Mouse (Mus musculus): Measurements from ENCODE around the gene Mycbpap. TPM values are rescaled to one million over a fixed set of nuclear protein-coding genes. Genes with fewer than 3 reads are reported as not detected.

Mycbpap gene
- 2.7 and 5.0 TPM in 2 replicates for polyA plus RNA-seq (2016; fragmentation: Nextera tagmentation; extraction: Ambion mirVana)

DNA sequence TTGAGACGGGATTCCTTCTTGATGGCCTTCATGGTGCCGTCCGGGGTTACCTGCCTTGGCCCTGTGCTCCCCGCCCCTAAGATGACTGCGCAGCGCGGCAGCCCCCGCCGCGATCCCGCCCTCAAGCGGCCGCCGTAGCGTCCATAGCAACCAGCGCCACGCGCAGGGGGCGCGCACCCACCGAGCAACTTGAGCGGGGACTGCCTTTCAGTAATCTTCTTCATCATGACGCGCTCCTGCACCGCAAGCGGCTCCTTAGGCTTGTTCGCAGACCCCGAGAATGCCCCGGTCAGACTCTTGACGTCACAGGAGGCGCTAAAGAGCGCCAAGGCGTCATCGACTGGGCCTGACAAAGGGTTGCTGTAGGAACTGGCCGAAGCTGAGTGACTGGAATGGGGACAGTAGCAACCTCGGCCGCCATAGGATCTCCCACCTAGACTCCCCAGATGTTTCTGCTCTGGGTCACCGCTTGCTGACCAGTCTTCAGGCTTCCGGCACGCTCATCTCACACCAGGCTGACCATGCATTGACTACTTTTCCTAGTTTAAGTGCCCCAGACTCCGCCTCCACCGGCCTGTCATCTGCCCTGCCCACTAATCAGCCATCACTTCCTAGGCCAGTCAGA, at the start of gene Mycbpap:
TSS of gene Mycbpap (minus strand) at position 524 of the 625 bp plus-strand sequence.
- Histone ChIP-seq H3K4me1 (peaks cover 33% of the 10 kb centered on the region), H3K4me3 (peak within 1 kb of the TSS; percentile 70), H3K9me3 (replicated peaks) (no peaks in the 10 kb centered on the region), H3K36me3 (no peaks in the 10 kb centered on the region), H3K27me3 (ENCODE audit: low read depth, poor library complexity, severe bottlenecking) (0 out of 2 replicates have a peak, but pooled peaks cover 3% of the 10 kb centered on the region), H3K27ac (peak within 1 kb of the TSS; percentile 88)
- DNase-seq (ENCODE audit: low spot score): peak; percentile 80
- under 1% methylated on average over 42 of the region's 42 CpGs for WGBS

GRCm38 (mm10) chr11:94570612-94571011, 49.1 kb upstream of the Mycbpap start:
- Histone ChIP-seq H3K4me3 (no peak overlapping the region), H3K27ac (0 out of 2 replicates have a peak overlapping the region, but pooled peaks have one; percentile 46), H3K4me1 (no peaks in the 10 kb centered on the region), H3K36me3 (peaks cover 50% of the 10 kb centered on the region), H3K27me3 (ENCODE audit: low read depth, poor library complexity, severe bottlenecking) (peaks cover 18% of the 10 kb centered on the region), H3K9me3 (replicated peaks) (no peaks in the 10 kb centered on the region)
- DNase-seq (ENCODE audit: low spot score): no peak
- WGBS: 70% methylated on average over 9 of the region's 9 CpGs

- no peak for DNase-seq (ENCODE audit: low spot score)
- Histone ChIP-seq H3K27ac (no peak overlapping the region), H3K4me3 (no peak overlapping the region), H3K36me3 (peaks cover 54% of the 10 kb centered on the region), H3K4me1 (peaks cover 31% of the 10 kb centered on the region), H3K27me3 (ENCODE audit: low read depth, poor library complexity, severe bottlenecking) (peaks cover 46% of the 10 kb centered on the region), H3K9me3 (replicated peaks) (no peaks in the 10 kb centered on the region)
- WGBS: 90% methylated on average over 7 of the region's 7 CpGs
Measured at GRCm38 (mm10) chr11:94567326-94567725, 45.8 kb upstream of the Mycbpap start.

DNA sequence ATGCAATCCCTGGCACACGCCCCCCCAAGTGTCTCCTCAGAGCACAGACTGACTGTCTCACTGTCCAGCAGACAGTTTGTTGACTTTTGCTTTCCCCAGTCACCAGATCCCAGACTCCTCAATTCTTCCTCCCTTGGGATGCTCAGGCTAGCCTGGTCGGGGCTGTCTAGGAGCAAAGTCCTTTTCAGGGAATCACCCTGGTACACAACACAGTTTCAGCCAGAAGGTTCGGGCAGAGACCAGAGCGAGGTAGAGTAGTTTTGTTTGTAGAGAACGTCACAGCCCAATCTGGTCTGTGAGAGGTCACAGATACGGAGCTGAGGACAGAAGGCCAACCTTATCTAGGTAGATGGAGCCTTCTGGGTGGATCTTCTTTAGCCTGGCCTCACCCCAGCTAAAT, 45.0 kb upstream of the Mycbpap start:
- no peak overlapping the region for H3K4me3 ChIP-seq
- H3K4me1 ChIP-seq: peaks cover 32% of the 10 kb centered on the region
- peaks cover 46% of the 10 kb centered on the region for H3K27me3 ChIP-seq (ENCODE audit: low read depth, poor library complexity, severe bottlenecking)
- no peak overlapping the region for H3K27ac ChIP-seq
- H3K9me3 ChIP-seq (replicated peaks): no peaks in the 10 kb centered on the region
- peaks cover 47% of the 10 kb centered on the region for H3K36me3 ChIP-seq
- 86% methylated on average over 6 of the region's 6 CpGs for WGBS
- DNase-seq (ENCODE audit: low spot score): no peak

GRCm38 (mm10) chr11:94565151-94565479, 43.6 kb upstream of the Mycbpap start:
- H3K9me3 ChIP-seq (replicated peaks): no peaks in the 10 kb centered on the region
- WGBS: 12% methylated on average over 16 of the region's 16 CpGs
- peak overlapping the region; percentile 46 for H3K4me3 ChIP-seq
- H3K27ac ChIP-seq: peak overlapping the region; percentile 77
- peaks cover 46% of the 10 kb centered on the region for H3K27me3 ChIP-seq (ENCODE audit: low read depth, poor library complexity, severe bottlenecking)
- peaks cover 37% of the 10 kb centered on the region for H3K36me3 ChIP-seq
- peaks cover 32% of the 10 kb centered on the region for H3K4me1 ChIP-seq
- DNase-seq (ENCODE audit: low spot score): peak; percentile 57

DNA sequence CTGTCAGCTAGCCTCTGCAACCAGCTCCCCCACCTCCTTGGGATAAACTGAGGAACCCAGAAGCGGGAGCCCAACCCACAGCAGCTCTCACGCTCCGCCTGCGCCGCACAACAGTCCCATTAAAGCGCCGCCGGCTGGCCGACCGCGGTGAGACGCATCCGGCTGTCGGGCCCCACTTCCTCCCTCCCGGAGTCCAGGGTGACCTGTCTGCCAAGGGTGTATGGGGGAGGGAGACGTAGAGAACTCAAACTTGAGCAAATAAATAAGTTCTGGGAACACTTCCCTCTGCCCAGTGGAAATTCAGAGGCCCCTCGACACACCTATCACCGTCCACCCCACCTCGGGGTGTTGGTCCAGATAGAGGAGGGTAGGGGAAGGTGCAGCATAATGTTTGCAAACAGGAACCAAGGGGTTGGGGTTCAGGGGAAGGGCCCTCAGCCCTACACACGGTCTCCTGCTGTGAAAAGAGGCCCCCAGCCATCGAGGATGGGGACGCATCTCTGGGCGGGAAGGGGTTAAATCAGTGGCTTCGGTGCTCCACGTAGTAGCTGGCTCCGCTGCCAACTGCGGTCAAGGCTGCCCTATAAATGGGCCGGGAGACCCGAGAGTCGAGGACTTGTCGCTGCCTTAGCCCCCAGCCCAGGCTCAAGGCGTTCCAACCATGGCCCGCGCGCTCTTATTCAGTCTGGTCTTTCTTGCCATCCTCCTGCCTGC, 43.1 kb upstream of the Mycbpap start, which contains the start of gene Chad:
TSS of gene Chad (plus strand) at position 611 of the 714 bp plus-strand sequence.
- Histone ChIP-seq H3K36me3 (peaks cover 32% of the 10 kb centered on the region), H3K9me3 (replicated peaks) (no peaks in the 10 kb centered on the region), H3K27me3 (ENCODE audit: low read depth, poor library complexity, severe bottlenecking) (peaks cover 46% of the 10 kb centered on the region), H3K4me3 (peak within 1 kb of the TSS; percentile 46), H3K4me1 (peaks cover 32% of the 10 kb centered on the region), H3K27ac (peak within 1 kb of the TSS; percentile 77)
- peak; percentile 74 for DNase-seq (ENCODE audit: low spot score)
- WGBS: 3% methylated on average over 35 of the region's 35 CpGs

DNA sequence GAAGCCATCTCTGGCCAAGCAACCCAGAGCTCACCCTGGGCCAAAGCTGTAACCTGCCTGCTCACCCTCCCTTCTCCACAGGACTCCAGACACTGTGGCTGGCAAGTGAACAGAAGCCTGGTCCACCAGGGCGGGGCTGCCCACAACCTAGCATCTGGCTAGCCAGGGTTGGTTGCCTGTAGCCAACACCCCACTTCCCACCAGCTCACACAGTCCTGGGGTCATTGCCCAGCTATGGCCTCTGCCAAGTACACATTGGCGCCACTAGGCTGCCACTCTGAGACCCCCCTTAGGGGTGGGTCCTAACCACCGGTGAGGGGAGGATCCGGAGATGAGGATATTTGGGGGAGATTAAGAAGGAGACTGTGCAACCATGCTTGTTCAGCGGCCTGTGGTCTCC, 42.3 kb upstream of the Mycbpap start:
- peak overlapping the region; percentile 46; the same call in 1 of the 2 replicates for H3K4me3 ChIP-seq
- H3K36me3 ChIP-seq: peaks cover 32% of the 10 kb centered on the region
- peaks cover 46% of the 10 kb centered on the region for H3K27me3 ChIP-seq (ENCODE audit: low read depth, poor library complexity, severe bottlenecking)
- H3K9me3 ChIP-seq (replicated peaks): no peaks in the 10 kb centered on the region
- DNase-seq (ENCODE audit: low spot score): no peak
- peak overlapping the region; percentile 77 for H3K27ac ChIP-seq
- peaks cover 32% of the 10 kb centered on the region for H3K4me1 ChIP-seq
- WGBS: 47% methylated on average over 5 of the region's 5 CpGs

DNA sequence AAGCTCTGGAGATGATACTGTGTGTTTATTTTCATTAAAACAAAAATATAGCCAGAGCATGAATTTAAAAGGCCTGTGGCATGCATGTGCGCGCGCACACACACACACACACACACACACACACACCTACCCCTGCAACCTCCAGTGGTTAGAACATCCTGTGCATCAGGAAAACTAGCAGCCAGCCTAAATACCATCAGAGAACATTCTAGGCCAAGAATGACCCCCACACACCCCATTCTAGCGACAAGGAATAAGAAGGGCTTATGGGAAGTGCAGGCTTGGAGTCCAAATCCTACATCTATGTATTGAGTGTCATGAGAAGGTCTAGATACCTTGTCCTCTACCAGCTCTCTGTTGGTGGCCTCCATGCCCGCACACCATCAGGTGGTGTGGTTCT, 41.8 kb upstream of the Mycbpap start:
- peaks cover 32% of the 10 kb centered on the region for H3K36me3 ChIP-seq
- WGBS: 91% methylated on average over 5 of the region's 5 CpGs
- peaks cover 46% of the 10 kb centered on the region for H3K27me3 ChIP-seq (ENCODE audit: low read depth, poor library complexity, severe bottlenecking)

DNA sequence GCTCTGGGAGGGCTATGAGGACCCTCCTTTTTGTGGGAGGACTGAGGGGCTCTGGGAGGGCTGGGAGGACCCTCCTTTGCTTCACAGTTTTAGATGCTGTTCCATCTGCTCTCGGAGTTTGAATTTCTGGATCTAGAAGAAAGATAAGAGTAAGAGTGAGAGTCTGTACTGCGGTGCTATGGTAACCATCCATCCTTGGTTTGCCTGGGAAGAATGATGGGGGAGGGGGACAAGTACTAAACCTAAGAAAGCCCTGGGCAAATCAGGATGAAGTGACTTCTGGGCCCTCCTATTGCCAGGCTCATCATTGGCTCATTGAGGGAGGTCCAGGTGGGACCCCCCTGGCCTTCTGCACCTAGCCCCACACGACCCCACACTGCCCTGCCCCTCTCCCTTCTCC, 36.7 kb upstream of the Mycbpap start:
- Histone ChIP-seq H3K36me3 (peaks cover 38% of the 10 kb centered on the region), H3K27me3 (ENCODE audit: low read depth, poor library complexity, severe bottlenecking) (peaks cover 3% of the 10 kb centered on the region; the same call in 1 of the 2 replicates), H3K27ac (no peak overlapping the region; the same call in 1 of the 2 replicates), H3K4me1 (peaks cover 9% of the 10 kb centered on the region), H3K9me3 (replicated peaks) (no peaks in the 10 kb centered on the region), H3K4me3 (no peak overlapping the region)
- DNase-seq (ENCODE audit: low spot score): no peak
- 68% methylated on average over 3 of the region's 3 CpGs for WGBS

More for the DNA sequence above, 41.8 kb upstream of the Mycbpap start:
- Histone ChIP-seq H3K27ac (no peak overlapping the region), H3K4me1 (peaks cover 32% of the 10 kb centered on the region), H3K4me3 (no peak overlapping the region), H3K9me3 (replicated peaks) (no peaks in the 10 kb centered on the region)
- DNase-seq (ENCODE audit: low spot score): no peak

DNA sequence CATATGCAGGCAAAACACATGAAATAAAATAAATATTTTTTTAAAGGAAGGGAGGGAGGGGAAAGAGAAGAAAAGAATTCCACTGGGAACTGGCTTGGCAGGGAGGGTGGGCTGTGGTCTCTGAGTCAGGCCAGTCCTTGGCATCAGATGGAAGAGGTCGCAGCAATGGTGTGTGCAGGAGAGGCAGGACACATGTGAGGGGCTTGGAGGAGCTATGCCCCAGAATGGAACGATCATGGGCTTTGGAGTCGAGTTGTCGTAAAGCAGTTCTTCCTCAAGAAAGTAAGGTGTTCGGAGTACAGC, 28.9 kb upstream of the Mycbpap start:
- H3K4me1 ChIP-seq: peaks cover 17% of the 10 kb centered on the region
- 91% methylated on average over 5 of the region's 5 CpGs for WGBS
- H3K36me3 ChIP-seq: peaks cover 7% of the 10 kb centered on the region; the same call in 1 of the 2 replicates
- H3K4me3 ChIP-seq: no peak overlapping the region
- no peak for DNase-seq (ENCODE audit: low spot score)
- no peak overlapping the region for H3K27ac ChIP-seq
- H3K27me3 ChIP-seq (ENCODE audit: low read depth, poor library complexity, severe bottlenecking): no peaks in the 10 kb centered on the region
- no peaks in the 10 kb centered on the region for H3K9me3 ChIP-seq (replicated peaks)

- Histone ChIP-seq H3K9me3 (replicated peaks) (no peaks in the 10 kb centered on the region), H3K27ac (peak overlapping the region; percentile 89), H3K36me3 (peaks cover 7% of the 10 kb centered on the region; the same call in 1 of the 2 replicates), H3K4me1 (peaks cover 18% of the 10 kb centered on the region), H3K27me3 (ENCODE audit: low read depth, poor library complexity, severe bottlenecking) (no peaks in the 10 kb centered on the region), H3K4me3 (peak overlapping the region; percentile 61; the same call in 1 of the 2 replicates)
- WGBS: 77% methylated on average over 10 of the region's 10 CpGs
- DNase-seq (ENCODE audit: low spot score): no peak
Measured at GRCm38 (mm10) chr11:94549691-94550441, 28.3 kb upstream of the Mycbpap start.

GRCm38 (mm10) chr11:94548888-94549690, 27.5 kb upstream of the Mycbpap start, which contains the start of gene Rsad1:
Gene Rsad1, minus strand, starts transcription at chr11:94549255.
- peak within 1 kb of the TSS; percentile 89 for H3K27ac ChIP-seq
- H3K4me1 ChIP-seq: peaks cover 25% of the 10 kb centered on the region
- WGBS: 4% methylated on average over 49 of the region's 49 CpGs
- peak within 1 kb of the TSS; percentile 61 for H3K4me3 ChIP-seq
- H3K27me3 ChIP-seq (ENCODE audit: low read depth, poor library complexity, severe bottlenecking): no peaks in the 10 kb centered on the region
- H3K36me3 ChIP-seq: peaks cover 7% of the 10 kb centered on the region; the same call in 1 of the 2 replicates
- DNase-seq (ENCODE audit: low spot score): peak; percentile 97
- no peaks in the 10 kb centered on the region for H3K9me3 ChIP-seq (replicated peaks)

Measured in limb, embryonic 10.5 days (tissue).